Mouse (Mus musculus) heart, embryonic 11.5 days (tissue): ENCODE measurements around the gene Odf3. TPM values are rescaled to one million over a fixed set of nuclear protein-coding genes. Genes with fewer than 3 reads are reported as not detected.

Experiments
- ATAC-seq: fragments of 200-750 bp; cut with Nextera tagmentation; replicated peaks from 2 replicates; pipeline ENCODE4 v1.8.0; 2017; ENCODE audit warnings: moderate library complexity; ENCODE audit not compliant: insufficient number of reproducible peaks, low FRiP score, low TSS enrichment
- H3K27ac ChIP-seq: fragments of 300-500 bp; sonication (generic); 2 replicates; pipeline ENCODE4 v1.5.1; 2014; ENCODE audit warnings: mild to moderate bottlenecking, low read depth, low read length
- H3K27me3 ChIP-seq: fragments of 300-500 bp; sonication (generic); 2 replicates; pipeline ENCODE4 v1.6.1; 2014; ENCODE audit warnings: mild to moderate bottlenecking, low read length, mixed read lengths; ENCODE audit not compliant: control insufficient read depth, insufficient read depth
- H3K36me3 ChIP-seq: fragments of 300-500 bp; sonication (generic); 2 replicates; pipeline ENCODE4 v1.6.1; 2014; ENCODE audit warnings: mild to moderate bottlenecking, low read length, moderate library complexity, mixed read lengths; ENCODE audit not compliant: control insufficient read depth, insufficient read depth
- H3K4me1 ChIP-seq: fragments of 300-500 bp; sonication (generic); 2 replicates; pipeline ENCODE4 v1.6.1; 2014; ENCODE audit warnings: low read length; ENCODE audit not compliant: control insufficient read depth, insufficient read depth
- H3K4me2 ChIP-seq: fragments of 300-500 bp; sonication (generic); 2 replicates; pipeline ENCODE4 v1.6.1; 2014; ENCODE audit warnings: mild to moderate bottlenecking, moderate library complexity
- H3K4me3 ChIP-seq: fragments of 300-500 bp; sonication (generic); 2 replicates; pipeline ENCODE4 v1.5.1; 2014; ENCODE audit warnings: low read depth, low read length
- H3K9ac ChIP-seq: fragments of 300-500 bp; sonication (generic); 2 replicates; pipeline ENCODE4 v1.6.1; 2014; ENCODE audit warnings: mild to moderate bottlenecking, low read depth, low read length, moderate library complexity
- H3K9me3 ChIP-seq: fragments of 300-500 bp; sonication (generic); replicated peaks from 2 replicates; pipeline ENCODE4 v1.6.1; 2016; ENCODE audit warnings: low read length; ENCODE audit not compliant: control insufficient read depth
- WGBS: fragments of 180-500 bp; shearing (Covaris S2); extraction: QIAGEN DNeasy Blood & Tissue Kit; methylation state at CpG from one replicate; pipeline ENCODE4 v1.1.7; 2014; ENCODE audit not compliant: insufficient replicate concordance; 5-methylcytosine and 5-hydroxymethylcytosine counted together
- polyA plus RNA-seq: library from polyadenylated mRNA; unstranded; fragments of >200 nt; fragmentation: Nextera tagmentation; extraction: Ambion mirVana; gene quantifications from 2 replicates; pipeline ENCODE4 v1.2.1, GENCODE M21; 2014

Gene Odf3
- polyA plus RNA-seq, 1 experiment from 2014 or later: not detected

DNA sequence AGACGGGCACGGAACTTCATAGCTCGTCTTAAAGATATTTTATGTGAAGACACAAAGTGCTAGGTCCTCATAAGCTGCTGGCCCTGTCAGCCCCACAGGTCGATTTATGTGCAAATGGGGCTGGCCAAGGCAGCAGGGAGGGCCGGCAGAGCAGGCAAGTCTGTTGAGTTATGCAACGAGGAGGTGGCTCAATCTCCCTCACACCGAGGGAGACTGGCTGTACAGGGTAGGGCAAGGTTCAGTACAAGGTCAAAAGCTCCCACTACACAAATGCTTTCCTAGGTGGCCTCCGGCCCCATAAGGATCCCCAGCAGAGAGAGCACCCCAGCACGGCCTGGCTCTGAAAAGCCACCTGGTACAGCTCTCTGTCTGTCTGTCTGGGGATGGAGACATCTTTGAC, 5.8 kb downstream of the Odf3 start:
- 88% methylated on average over 9 of the region's 9 CpGs for WGBS
- no peaks in the 10 kb centered on the region for H3K9me3 ChIP-seq
- peaks cover 15% of the 10 kb centered on the region; the same call in 1 of the 2 replicates for H3K36me3 ChIP-seq
- H3K9ac ChIP-seq: no peak overlapping the region
- no peak overlapping the region for H3K27ac ChIP-seq
- H3K27me3 ChIP-seq: 0 out of 2 replicates have a peak, but pooled peaks cover 2% of the 10 kb centered on the region
- ATAC-seq: no peak
- no peak overlapping the region for H3K4me3 ChIP-seq
- peaks cover 14% of the 10 kb centered on the region for H3K4me1 ChIP-seq
- H3K4me2 ChIP-seq: no peak overlapping the region

- peak overlapping the region; percentile 94; the same call in 1 of the 2 replicates for H3K9ac ChIP-seq
- no peak for ATAC-seq
- H3K27ac ChIP-seq: no peak overlapping the region
- H3K4me1 ChIP-seq: peaks cover 16% of the 10 kb centered on the region
- no peaks in the 10 kb centered on the region for H3K9me3 ChIP-seq
- H3K4me3 ChIP-seq: 0 out of 2 replicates have a peak overlapping the region, but pooled peaks have one; percentile 88
- no peak overlapping the region for H3K4me2 ChIP-seq
- no peaks in the 10 kb centered on the region for H3K27me3 ChIP-seq
- 91% methylated on average over 18 of the region's 18 CpGs for WGBS
- peaks cover 17% of the 10 kb centered on the region; the same call in 1 of the 2 replicates for H3K36me3 ChIP-seq
Observed at GRCm38 (mm10) chr7:140854483-140854882, 6.9 kb downstream of the Odf3 start.

DNA sequence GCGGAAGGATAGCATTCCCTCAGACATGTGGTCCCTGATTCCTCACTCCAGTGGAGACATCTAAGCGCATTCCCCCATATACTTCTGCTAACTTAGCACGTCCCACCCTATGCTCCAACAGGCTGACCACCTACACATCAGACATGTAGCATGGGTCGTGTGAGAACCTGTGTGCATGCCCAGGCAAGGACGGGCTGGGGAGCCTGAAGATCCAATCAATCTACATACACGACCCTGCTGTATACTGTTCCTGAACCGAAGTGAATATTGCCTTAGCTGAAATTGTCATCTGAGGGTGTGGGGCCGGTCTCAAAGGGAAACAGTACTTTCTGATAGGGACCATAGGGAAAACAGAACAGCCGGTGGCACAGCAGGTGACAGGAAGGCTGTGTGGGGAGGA, 7.6 kb downstream of the Odf3 start:
- Histone ChIP-seq H3K4me2 (peak overlapping the region; percentile 91), H3K27me3 (no peaks in the 10 kb centered on the region), H3K4me3 (peak overlapping the region; percentile 88), H3K9ac (peak overlapping the region; percentile 94), H3K9me3 (no peaks in the 10 kb centered on the region), H3K4me1 (peaks cover 16% of the 10 kb centered on the region), H3K27ac (no peak overlapping the region), H3K36me3 (peaks cover 18% of the 10 kb centered on the region; the same call in 1 of the 2 replicates)
- 68% methylated on average over 9 of the region's 9 CpGs for WGBS
- ATAC-seq: no peak

DNA sequence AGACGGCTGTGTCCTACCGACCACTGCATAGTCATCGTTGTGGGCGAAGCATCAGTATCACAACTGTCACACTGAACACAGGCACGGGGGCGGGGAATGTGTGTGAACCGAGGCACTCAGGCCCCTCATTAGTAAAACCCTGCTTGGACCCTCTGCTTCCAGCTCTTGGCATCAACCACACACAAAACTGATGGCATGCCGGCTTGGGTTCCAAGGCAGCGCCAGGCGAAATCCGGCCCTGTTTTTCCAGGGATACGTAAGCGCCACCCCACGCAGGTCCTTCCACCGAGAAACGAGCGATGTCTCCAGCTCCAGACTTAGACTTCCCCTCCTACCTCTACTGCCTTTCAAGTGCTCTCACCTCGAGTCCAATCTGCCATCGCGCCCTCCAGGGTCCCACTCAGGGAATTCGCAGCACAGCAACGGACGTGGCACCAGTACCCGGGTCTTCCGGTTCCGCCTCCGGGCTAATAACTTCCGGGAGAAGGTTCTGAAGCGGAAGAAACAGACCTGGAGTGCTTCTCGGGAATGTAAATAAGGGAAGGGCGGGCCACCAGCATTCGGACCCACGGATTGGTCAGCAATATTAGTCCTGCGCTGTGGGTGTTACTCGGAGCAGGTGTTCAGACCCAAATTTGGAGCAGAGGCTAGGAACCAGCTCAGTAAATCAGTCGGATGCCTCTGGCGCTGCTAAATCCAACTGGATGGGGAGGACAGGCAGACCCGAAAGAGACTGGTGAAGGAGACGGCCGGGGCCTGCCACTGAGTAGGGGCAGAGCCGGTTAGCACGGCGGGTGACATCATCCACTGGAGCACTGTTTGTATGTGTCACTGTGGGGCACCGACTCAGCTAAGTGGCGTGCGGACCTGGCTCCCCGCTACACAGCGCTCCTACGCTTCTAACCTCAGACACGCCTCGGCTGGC, 8.5 kb downstream of the Odf3 start, which contains the start of gene Gm45785:
Gene Gm45785, minus strand, starts transcription at position 472 of the 925 bp plus-strand sequence.
- ATAC-seq: peak; percentile 74
- H3K27ac ChIP-seq: peak within 1 kb of the TSS; percentile 88
- WGBS: under 1% methylated on average over 51 of the region's 51 CpGs
- H3K4me1 ChIP-seq: peaks cover 16% of the 10 kb centered on the region
- peak within 1 kb of the TSS; percentile 88 for H3K4me3 ChIP-seq
- H3K27me3 ChIP-seq: no peaks in the 10 kb centered on the region
- peaks cover 24% of the 10 kb centered on the region; the same call in 1 of the 2 replicates for H3K36me3 ChIP-seq
- peak within 1 kb of the TSS; percentile 91 for H3K4me2 ChIP-seq
- H3K9me3 ChIP-seq: no peaks in the 10 kb centered on the region
- peak within 1 kb of the TSS; percentile 94 for H3K9ac ChIP-seq

- Histone ChIP-seq H3K36me3 (peaks cover 26% of the 10 kb centered on the region; the same call in 1 of the 2 replicates), H3K4me3 (peak within 1 kb of the TSS; percentile 88), H3K9me3 (no peaks in the 10 kb centered on the region), H3K9ac (peak within 1 kb of the TSS; percentile 94), H3K27ac (peak within 1 kb of the TSS; percentile 88), H3K27me3 (no peaks in the 10 kb centered on the region), H3K4me1 (peaks cover 16% of the 10 kb centered on the region), H3K4me2 (peak within 1 kb of the TSS; percentile 91)
- ATAC-seq: peak; percentile 86
- WGBS: under 1% methylated on average over 50 of the region's 50 CpGs
Observed at GRCm38 (mm10) chr7:140856785-140857549, 9.4 kb downstream of the Odf3 start, which contains the start of gene Ric8a. TSS of gene Ric8a (plus strand) at chr7:140856957.

DNA sequence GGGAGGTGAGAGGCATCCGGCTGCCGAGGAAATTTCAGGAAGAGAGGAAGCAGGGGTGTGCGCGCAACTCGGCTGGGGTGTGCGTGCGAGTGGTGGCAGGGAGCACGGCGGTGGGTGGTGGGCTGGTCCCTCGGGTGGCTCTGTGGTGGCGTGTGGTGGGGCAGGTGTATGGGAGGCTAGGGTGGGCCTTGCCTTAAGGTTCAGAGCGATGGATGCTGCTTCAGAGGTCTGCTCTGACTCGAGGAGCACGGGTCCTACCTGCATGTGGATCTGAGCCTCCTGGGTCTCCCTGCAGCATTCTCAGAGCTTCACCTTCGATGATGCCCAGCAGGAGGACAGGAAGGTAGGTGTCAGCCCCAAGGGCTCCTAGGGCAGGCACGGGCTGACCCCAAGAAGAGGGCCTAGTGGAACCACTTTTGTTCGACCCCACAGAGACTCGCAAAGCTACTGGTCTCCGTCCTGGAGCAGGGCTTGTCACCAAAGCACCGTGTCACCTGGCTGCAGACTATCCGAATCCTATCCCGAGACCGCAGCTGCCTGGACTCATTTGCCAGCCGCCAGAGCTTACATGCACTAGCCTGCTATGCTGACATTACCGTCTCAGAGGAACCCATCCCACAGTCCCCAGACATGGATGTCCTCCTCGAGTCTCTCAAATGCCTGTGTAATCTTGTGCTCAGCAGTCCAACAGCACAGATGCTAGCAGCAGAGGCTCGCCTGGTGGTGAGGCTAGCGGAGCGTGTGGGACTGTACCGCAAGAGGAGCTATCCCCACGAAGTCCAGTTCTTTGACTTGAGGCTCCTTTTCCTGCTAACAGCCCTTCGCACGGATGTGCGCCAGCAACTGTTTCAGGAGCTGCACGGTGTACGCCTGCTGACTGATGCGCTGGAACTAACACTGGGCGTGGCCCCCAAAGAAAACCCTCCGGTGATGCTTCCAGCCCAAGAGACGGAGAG, 10.2 kb downstream of the Odf3 start, which contains the start of gene Bet1l:
Gene Bet1l, minus strand, starts transcription at position 28 of the 956 bp plus-strand sequence.
- 35% methylated on average over 40 of the region's 40 CpGs for WGBS
- peaks cover 21% of the 10 kb centered on the region for H3K36me3 ChIP-seq
- ATAC-seq: peak; percentile 39

DNA sequence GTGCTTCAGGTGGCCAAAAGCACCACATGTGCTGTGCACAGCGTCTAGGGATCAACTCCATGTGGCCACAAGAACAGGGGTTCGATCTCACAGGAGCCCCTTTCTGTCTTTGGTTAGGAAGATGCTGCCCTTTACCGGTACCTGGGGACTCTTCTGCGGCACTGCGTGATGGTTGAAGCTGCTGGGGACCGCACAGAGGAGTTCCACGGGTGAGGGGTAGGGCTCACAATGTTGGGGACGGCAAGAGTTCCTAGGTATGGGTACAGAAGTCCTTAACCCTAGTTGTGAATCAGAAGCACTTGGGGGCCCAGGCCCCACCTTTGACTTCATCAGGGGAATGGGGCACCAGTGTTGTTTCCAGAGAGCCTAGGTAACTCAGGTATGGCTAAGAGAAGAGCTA, 11.1 kb downstream of the Odf3 start:
- Histone ChIP-seq H3K4me3 (no peak overlapping the region), H3K9me3 (no peaks in the 10 kb centered on the region), H3K27ac (no peak overlapping the region), H3K4me2 (peak overlapping the region; percentile 91), H3K4me1 (peaks cover 16% of the 10 kb centered on the region), H3K9ac (peak overlapping the region; percentile 94; the same call in 1 of the 2 replicates), H3K27me3 (no peaks in the 10 kb centered on the region), H3K36me3 (peaks cover 22% of the 10 kb centered on the region)
- 95% methylated on average over 8 of the region's 8 CpGs for WGBS
- ATAC-seq: no peak

More for the DNA sequence above, 10.2 kb downstream of the Odf3 start, which contains the start of gene Bet1l:
- H3K4me2 ChIP-seq: peak within 1 kb of the TSS; percentile 91
- H3K27ac ChIP-seq: peak within 1 kb of the TSS; percentile 88
- H3K27me3 ChIP-seq: no peaks in the 10 kb centered on the region
- peaks cover 16% of the 10 kb centered on the region for H3K4me1 ChIP-seq
- H3K9ac ChIP-seq: peak within 1 kb of the TSS; percentile 94
- H3K9me3 ChIP-seq: no peaks in the 10 kb centered on the region
- peak within 1 kb of the TSS; percentile 88 for H3K4me3 ChIP-seq
